Mouse (Mus musculus): ENCODE results near the gene Hipk3. TPM values are rescaled to one million over a fixed set of nuclear protein-coding genes. Genes with fewer than 3 reads are reported as not detected.

Hipk3 gene
- 9.5 TPM for polyA plus RNA-seq (2017; shearing (Covaris generic))

DNA sequence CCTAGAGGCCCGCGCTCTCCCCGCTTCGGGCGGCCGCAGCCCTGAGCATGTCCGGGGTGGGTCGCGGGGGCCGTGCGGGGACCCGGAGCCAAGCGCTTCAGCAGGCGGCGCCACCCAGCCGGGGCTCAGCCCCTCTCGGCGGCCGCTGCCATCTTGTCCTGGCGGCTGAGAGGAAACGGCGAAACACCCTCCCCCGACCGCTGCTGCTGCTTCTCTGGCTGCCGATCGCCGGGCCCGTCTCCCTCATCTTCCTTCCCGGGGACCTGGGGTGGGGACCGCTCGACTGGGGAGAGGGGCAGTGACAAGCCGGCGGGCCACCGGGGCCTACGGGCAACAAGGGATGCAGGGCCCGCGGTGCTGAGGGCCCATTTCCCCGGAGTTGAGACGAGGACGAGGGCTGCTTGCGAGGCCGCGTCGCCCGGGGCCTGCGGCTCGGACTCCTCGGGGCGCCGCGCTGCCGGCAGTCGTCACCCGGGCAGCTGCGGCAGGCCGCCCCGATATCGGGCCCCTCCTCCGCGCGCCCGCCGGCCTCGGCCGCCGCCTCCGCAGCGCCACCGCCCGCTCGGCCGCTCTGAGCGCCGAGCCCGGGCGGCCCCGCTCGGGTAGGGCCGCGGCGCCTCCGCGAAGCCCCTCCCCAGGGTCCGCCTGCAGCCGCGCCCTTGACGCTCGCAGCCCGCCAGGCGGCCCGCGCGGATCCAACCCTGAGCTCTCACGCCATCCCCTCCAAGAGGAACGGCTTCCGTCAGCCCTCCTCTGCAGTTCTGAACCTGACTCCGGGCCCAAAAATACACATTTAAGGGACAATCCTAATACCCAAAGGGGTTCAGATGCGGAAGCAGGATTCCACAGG lies at the start of gene Hipk3:
Gene Hipk3, minus strand, starts transcription at position 496 of the 850 bp plus-strand sequence.

DNA sequence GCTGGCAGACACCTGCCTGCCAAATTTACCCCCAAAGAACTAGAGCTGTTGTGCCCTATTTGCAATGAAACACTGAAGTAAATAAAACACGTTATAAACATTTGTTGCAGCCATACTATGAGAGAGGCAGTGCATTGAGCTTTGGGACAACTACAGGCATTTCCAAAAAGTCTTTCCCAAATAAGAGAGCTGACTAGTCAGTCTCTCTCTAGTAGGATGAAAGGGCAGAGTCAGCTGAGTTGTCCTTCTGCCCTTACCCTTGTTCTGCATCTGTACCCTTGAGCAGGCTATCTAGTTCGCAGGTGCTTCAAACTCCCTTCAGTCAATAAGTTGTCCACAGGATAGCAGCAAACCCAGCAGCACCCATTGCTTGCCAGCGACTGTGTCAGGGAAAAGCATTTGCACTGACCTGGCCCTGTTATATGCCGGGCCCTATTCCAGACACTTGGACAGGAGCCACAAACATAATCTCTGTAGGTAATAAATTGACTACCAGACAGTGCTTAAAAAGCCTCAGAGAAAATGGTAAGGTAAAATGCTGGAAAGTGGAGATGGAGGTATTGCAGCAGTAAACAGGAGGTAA lies 83.2 kb downstream of the Hipk3 start, which contains the start of gene D430041D05Rik:
Gene D430041D05Rik, minus strand, starts transcription at position 51 of the 583 bp plus-strand sequence.

Other genes with a start within 250 kb of the Hipk3 start
- not detected for gene D430041D05Rik, start 83.4 kb downstream of the Hipk3 start, polyA plus RNA-seq (2017; shearing (Covaris generic))
- 77.1 TPM for gene Cstf3, start 96.1 kb upstream of the Hipk3 start, polyA plus RNA-seq (2017; shearing (Covaris generic))
- 0.14 TPM for gene Tcp11l1, start 217.7 kb upstream of the Hipk3 start, polyA plus RNA-seq (2017; shearing (Covaris generic))
- gene Pin1rt1, start 221.9 kb upstream of the Hipk3 start, polyA plus RNA-seq (2017; shearing (Covaris generic)), result not detected
- not detected for gene Depdc7, start 248.4 kb upstream of the Hipk3 start, polyA plus RNA-seq (2017; shearing (Covaris generic))

All from CD4-positive, CD25-positive, alpha-beta regulatory T cell, adult 9 weeks (primary cell).